Mouse (Mus musculus) c-Kit-positive CD71-negative TER-119-negative erythroid progenitor cells, embryonic 14.5 days (primary cell): ENCODE results near the gene Spesp1.

ENCODE experiments used
- DNase-seq: peaks from one replicate; pipeline ENCODE4 v3.0.0-alpha.2; 2013; ENCODE audit warnings: low read depth

Spesp1 gene

GRCm38 (mm10) chr9:62245612-62246379, 36.2 kb downstream of the Spesp1 start:
- DNase-seq: no peak

GRCm38 (mm10) chr9:62244612-62245010, 37.4 kb downstream of the Spesp1 start:
- DNase-seq: no peak

GRCm38 (mm10) chr9:62243991-62244611, 37.9 kb downstream of the Spesp1 start:
- DNase-seq: peak; percentile 83

DNA sequence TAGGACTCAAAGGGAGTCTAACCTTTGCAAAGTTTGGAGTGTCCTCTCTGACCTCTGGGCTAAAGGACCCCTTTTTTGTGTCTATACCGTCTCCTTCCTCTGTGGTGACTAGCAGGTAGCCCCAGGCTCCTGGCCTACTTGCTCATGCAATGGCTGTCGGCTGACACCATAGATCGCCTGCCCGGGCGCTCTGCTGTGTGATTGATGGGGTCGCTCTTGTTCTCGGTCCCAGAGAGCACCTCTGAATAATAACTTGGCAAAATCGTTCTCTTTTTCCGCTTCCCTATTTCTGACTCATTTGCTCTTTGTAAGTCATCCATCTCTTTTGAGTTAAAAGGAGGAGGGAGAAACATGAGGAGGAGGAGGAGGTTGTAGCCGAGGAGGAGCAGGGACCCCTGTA, 42.0 kb downstream of the Spesp1 start:
- DNase-seq: no peak

GRCm38 (mm10) chr9:62237381-62237980, 44.5 kb downstream of the Spesp1 start:
- DNase-seq: no peak

DNA sequence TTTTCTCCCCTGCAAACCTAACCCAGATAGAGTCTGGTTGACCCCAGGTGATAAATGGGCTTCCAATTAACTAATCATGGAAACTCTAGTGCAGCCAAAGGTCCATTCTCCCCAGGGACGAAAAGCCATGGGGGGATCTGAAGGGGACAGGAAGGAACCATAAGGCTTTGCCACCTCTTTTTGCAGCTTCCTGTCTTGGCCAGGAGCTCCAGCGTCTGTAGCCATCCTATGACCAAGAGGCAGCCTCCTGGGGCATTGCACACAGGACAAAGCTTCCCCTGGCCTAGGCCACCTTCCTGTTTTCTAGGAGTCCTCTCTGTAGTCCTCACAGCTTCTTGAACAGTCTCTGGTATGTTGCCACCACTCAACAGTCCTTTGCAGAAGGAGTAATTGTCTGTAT, 46.5 kb downstream of the Spesp1 start:
- DNase-seq: no peak

DNA sequence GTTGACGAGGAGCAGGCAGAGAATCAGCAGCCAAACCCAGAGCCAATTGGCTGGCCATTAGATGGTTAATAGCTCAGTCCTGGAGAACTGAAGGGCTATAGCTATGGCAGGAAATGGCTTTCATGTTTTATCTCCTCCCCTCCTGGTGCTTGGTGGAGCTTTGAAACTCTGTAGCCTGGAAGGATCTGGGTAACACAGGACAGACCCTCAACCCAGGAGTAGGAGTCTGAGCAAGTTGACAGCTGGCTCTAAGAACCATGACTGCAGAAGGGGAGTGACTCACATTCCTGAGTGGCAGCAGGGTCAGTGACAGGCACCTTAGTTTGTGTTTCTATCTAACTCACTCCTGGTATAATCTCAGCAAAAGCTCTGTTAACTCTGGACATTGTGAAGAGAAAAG, 49.4 kb downstream of the Spesp1 start:
- DNase-seq: no peak

DNA sequence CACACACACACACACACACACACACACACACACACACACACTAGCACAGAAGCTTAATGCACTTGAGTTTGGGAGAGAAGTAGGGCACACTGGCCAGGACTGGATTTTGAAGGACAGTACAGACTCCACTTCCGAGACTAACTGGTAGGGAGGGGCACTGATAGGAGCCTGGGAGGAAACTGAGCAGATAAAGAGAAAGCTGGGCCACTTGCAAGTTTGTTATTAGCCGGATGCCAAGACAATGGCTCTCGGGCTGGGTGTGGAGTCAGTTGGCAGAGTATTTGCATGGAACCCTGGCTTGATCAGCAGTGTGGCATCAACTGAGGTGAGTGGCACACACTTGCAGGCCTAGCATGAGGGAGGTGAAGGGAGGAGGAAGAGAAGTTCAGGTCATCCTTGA, 51.0 kb downstream of the Spesp1 start:
- DNase-seq: no peak

- no peak for DNase-seq
Measured at GRCm38 (mm10) chr9:62229985-62230384, 52.0 kb downstream of the Spesp1 start.

GRCm38 (mm10) chr9:62222481-62222880, 59.5 kb downstream of the Spesp1 start:
- DNase-seq: no peak

DNA sequence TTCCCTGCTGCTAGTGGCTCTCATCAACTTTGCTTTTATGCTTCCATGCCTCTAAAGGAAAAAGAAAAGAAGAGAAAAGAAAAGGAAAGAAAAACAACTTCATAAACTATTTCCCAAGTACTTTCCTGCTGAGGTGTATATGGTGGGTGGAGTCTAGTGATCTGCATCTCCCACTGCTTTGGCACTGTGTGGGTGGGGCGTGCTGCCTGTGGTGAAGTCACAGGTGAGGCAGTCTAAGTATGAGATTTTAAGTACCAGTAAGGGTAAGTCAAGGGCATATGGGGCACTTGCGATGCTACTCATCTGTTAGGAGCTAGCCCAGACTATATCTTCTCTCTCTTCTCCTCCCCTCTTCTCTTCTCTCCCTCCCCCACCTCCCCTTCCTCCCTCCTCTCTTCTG, 60.0 kb downstream of the Spesp1 start:
- no peak for DNase-seq
